Mouse (Mus musculus) lung, adult 2 months (tissue): ENCODE results near the gene Chrd.

Experiments used
- CTCF ChIP-seq: fragments of 200-500 bp; IDR thresholded peaks from 2 replicates; pipeline ENCODE4 v1.5.1; 2011; ENCODE audit warnings: mild to moderate bottlenecking, low read length, control low read depth; ENCODE audit not compliant: insufficient read depth
- POLR2A ChIP-seq: fragments of 200-500 bp; IDR thresholded peaks from 2 replicates; pipeline ENCODE4 v1.6.1; 2011; ENCODE audit warnings: low read depth, mild to moderate bottlenecking, control low read depth, low read length, borderline replicate concordance; ENCODE audit errors: extremely low read depth

DNA sequence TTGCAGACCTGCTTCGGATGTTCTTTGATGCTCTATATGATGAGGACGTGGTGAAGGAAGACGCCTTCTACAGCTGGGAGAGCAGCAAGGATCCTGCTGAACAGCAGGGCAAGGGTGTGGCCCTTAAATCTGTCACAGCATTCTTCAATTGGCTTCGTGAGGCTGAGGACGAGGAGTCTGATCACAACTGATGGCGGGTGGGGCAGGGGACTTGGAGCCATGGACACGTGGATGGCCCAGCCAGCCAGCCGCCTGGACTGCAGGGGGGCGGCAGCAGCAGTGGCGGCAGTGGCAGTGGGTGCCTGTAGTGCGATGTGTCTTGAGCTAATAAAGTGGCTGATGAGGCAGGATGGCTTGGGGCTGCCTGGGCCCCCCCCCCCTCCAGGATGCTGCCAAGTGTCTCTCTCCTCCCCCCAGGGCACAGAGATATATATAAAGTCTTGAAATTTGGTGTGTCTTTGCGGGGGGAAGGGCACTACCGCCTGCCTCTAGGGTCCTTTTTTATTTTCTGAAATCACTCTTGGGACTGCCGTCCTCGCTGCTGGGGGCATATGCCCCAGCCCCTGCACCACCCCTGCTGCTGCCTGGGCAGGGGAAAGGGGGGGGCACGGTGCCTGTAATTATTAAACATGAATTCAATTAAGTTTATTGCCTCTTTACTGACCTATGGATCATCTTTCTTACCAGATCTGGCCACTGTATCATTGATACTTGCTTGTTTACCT, 40.5 kb upstream of the Chrd start:
- TF ChIP-seq POLR2A (no peak), CTCF (no peak)
